Mouse (Mus musculus): ENCODE measurements around the gene Defb46. TPM values are rescaled to one million over a fixed set of nuclear protein-coding genes. Genes with fewer than 3 reads are reported as not detected.

Defb46 gene
- polyA plus RNA-seq, 1 experiment: not detected

DNA sequence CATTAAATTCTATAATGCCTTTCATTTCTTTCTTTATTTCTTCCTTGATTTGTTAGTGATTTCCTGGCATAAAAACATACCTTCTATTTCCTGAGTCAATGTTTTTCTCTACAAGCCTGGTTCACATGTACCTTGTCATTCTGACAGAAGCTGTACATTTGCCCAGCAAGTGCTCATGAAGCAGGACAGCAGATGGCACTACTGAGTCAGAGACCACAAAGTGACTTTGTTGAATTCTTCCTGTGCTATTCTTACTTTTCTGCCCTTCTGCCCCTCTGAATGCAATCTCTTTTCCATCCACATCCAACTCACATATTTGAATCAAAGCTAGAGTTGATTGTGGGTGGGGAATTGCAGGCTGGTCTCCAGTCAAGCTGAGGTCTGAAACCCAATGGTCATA lies 18.4 kb downstream of the Defb46 start:
- Histone ChIP-seq H3K27me3 (ENCODE audit: control insufficient read depth, insufficient read depth, insufficient read length) (no peaks in the 10 kb centered on the region), H3ac (ENCODE audit: control insufficient read depth, insufficient read length) (no peak overlapping the region), H3K36me3 (ENCODE audit: control insufficient read depth, insufficient read depth) (no peaks in the 10 kb centered on the region), H3K4me2 (ENCODE audit: low read depth) (no peak overlapping the region), H3K4me3 (no peak overlapping the region), H3K79me2 (ENCODE audit: control insufficient read depth, insufficient read depth) (no peaks in the 10 kb centered on the region)
- TF ChIP-seq REST (IDR thresholded peaks at IDR 0.05; ENCODE audit: insufficient read depth, insufficient read length) (no peak), MAX (IDR thresholded peaks at IDR 0.05; ENCODE audit: low read depth) (no peak), E2F4 (IDR thresholded peaks at IDR 0.05; ENCODE audit: insufficient read depth) (no peak), TCF3 (IDR thresholded peaks at IDR 0.05; ENCODE audit: insufficient read length, low read depth) (no peak), USF1 (IDR thresholded peaks at IDR 0.05; ENCODE audit: low read depth) (no peak), SRF (IDR thresholded peaks at IDR 0.05; ENCODE audit: control insufficient read depth, insufficient read length, low read depth) (no peak), POLR2A (IDR thresholded peaks at IDR 0.05; ENCODE audit: insufficient read length, low read depth) (no peak), POLR2AphosphoS2 (IDR thresholded peaks at IDR 0.05; ENCODE audit: insufficient read length, low read depth) (no peak), MYOG (IDR thresholded peaks at IDR 0.05; ENCODE audit: control insufficient read depth in 1 of 3, insufficient read depth in 1 of 3, insufficient read length in 2 of 3, low read depth in 2 of 3) (no peak), MYOD1 (IDR thresholded peaks at IDR 0.05; ENCODE audit: control insufficient read depth in 1 of 3, insufficient read length in 2 of 3, low read depth in 2 of 3) (no peak), CEBPB (IDR thresholded peaks at IDR 0.05; ENCODE audit: insufficient read depth, poor library complexity, severe bottlenecking) (no peak), TCF12 (IDR thresholded peaks at IDR 0.05; ENCODE audit: insufficient read depth, poor library complexity, severe bottlenecking) (no peak)

DNA sequence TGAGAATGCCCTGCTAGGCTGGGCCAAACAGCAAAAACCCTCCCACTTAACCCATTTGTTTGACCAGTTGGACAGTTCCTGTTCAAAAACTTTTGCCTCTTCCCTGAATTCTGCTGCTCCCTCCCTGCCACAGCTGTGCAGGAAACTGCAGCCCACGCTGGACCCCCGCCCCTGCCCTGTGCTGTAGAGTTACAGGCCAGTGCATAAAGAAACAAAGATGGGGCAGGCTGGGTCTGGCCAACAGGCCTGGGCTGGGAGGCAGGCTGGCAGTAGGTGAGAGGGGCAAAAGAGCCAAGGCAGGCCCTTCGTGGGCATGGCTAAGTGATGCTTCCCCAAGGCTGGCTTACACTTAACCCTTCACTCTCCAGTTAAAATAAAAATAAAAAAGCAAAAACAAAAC lies 20.0 kb downstream of the Defb46 start:
- no peak overlapping the region for H3K4me3 ChIP-seq

More for the DNA sequence above, 20.0 kb downstream of the Defb46 start:
- Histone ChIP-seq H3K27me3 (ENCODE audit: control insufficient read depth, insufficient read depth, insufficient read length) (no peaks in the 10 kb centered on the region), H3K4me2 (ENCODE audit: low read depth) (no peak overlapping the region), H3ac (ENCODE audit: control insufficient read depth, insufficient read length) (no peak overlapping the region), H3K36me3 (ENCODE audit: control insufficient read depth, insufficient read depth) (no peaks in the 10 kb centered on the region), H3K79me2 (ENCODE audit: control insufficient read depth, insufficient read depth) (no peaks in the 10 kb centered on the region)
- TF ChIP-seq POLR2A (IDR thresholded peaks at IDR 0.05; ENCODE audit: insufficient read length, low read depth) (no peak), MYOD1 (IDR thresholded peaks at IDR 0.05; ENCODE audit: control insufficient read depth in 1 of 3, insufficient read length in 2 of 3, low read depth in 2 of 3) (no peak), TCF3 (IDR thresholded peaks at IDR 0.05; ENCODE audit: insufficient read length, low read depth) (no peak), TCF12 (IDR thresholded peaks at IDR 0.05; ENCODE audit: insufficient read depth, poor library complexity, severe bottlenecking) (no peak), SRF (IDR thresholded peaks at IDR 0.05; ENCODE audit: control insufficient read depth, insufficient read length, low read depth) (no peak), MAX (IDR thresholded peaks at IDR 0.05; ENCODE audit: low read depth) (no peak), POLR2AphosphoS2 (IDR thresholded peaks at IDR 0.05; ENCODE audit: insufficient read length, low read depth) (no peak), E2F4 (IDR thresholded peaks at IDR 0.05; ENCODE audit: insufficient read depth) (no peak), MYOG (IDR thresholded peaks at IDR 0.05; ENCODE audit: control insufficient read depth in 1 of 3, insufficient read depth in 1 of 3, insufficient read length in 2 of 3, low read depth in 2 of 3) (no peak), CEBPB (IDR thresholded peaks at IDR 0.05; ENCODE audit: insufficient read depth, poor library complexity, severe bottlenecking) (no peak)

Other genes with a start within 250 kb of the Defb46 start
- not detected for gene Defb37, start 248.9 kb upstream of the Defb46 start, polyA plus RNA-seq (2012; fragmentation: generic; extraction: Trizol)
- gene Defb38, start 213.3 kb upstream of the Defb46 start, polyA plus RNA-seq (2012; fragmentation: generic; extraction: Trizol): not detected
- gene Defb39, start 175.1 kb upstream of the Defb46 start, polyA plus RNA-seq (2012; fragmentation: generic; extraction: Trizol): not detected
- not detected for gene Defb12, start 125.1 kb upstream of the Defb46 start, polyA plus RNA-seq (2012; fragmentation: generic; extraction: Trizol)
- not detected for gene Defb34, start 116.2 kb upstream of the Defb46 start, polyA plus RNA-seq (2012; fragmentation: generic; extraction: Trizol)
- gene Gm45826, start 99.1 kb upstream of the Defb46 start, polyA plus RNA-seq (2012; fragmentation: generic; extraction: Trizol): not detected
- not detected for gene Defb14, start 45.6 kb upstream of the Defb46 start, polyA plus RNA-seq (2012; fragmentation: generic; extraction: Trizol)
- not detected for gene Defb4, start 41.2 kb upstream of the Defb46 start, polyA plus RNA-seq (2012; fragmentation: generic; extraction: Trizol)
- not detected for gene Defb6, start 14.4 kb upstream of the Defb46 start, polyA plus RNA-seq (2012; fragmentation: generic; extraction: Trizol)
- not detected for gene Defb5, start 7.7 kb downstream of the Defb46 start, polyA plus RNA-seq (2012; fragmentation: generic; extraction: Trizol)
- not detected for gene Defb3, start 53.4 kb downstream of the Defb46 start, polyA plus RNA-seq (2012; fragmentation: generic; extraction: Trizol)
- not detected for gene Defb8, start 207.7 kb downstream of the Defb46 start, polyA plus RNA-seq (2012; fragmentation: generic; extraction: Trizol)